Mouse (Mus musculus) lung, adult 18-20 months (tissue): Measurements from ENCODE around the gene Mmp7.
A peak's percentile ranks its signal among the peaks of the same experiment; 100 is the strongest.

ENCODE experiments used
- DNase-seq, 2 experiments: peaks; one replicate each; pipeline ENCODE4 v3.0.0; 2022; ENCODE audit warnings: mixed read lengths in 2 of 2

Gene Mmp7

DNA sequence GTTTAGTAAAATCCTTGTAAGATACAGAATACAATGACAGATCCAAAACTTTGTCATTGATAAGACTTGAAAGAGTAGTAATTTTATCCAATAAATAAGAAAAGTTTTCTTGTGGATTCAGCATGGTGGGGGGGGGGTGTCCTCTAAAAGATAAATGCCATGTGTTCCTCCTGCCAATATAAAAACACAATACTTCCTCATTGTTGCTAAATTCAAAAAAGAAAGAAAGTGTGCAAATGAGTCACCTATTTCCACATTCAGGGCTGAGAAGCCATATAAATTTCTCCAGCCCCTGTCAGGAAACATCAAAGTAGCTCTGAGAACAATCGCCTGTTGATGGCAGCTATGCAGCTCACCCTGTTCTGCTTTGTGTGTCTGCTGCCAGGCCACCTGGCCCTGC is at the start of gene Mmp7:
TSS of gene Mmp7 (plus strand) at position 301 of the 400 bp plus-strand sequence.
- DNase-seq: no peak

DNA sequence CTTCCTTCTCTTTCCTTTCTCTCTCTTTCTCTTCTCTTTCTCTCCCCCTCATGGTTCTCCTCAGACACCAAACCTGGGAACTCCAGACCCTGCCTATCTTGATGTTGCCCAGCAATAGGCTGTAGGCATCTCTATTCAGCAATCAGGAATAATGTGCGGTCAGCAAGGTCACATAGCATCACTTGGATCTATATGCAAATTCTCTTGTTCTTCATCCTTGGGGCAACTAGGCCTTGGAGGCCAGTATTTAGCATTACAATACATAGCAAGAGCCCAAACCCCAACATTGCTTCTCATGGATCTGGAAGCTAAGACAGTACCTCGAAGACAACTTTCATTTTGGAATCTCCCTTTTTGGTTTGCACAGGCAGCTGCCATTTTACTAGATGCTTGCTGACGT is 44.0 kb upstream of the Mmp7 start:
- no peak for DNase-seq

DNA sequence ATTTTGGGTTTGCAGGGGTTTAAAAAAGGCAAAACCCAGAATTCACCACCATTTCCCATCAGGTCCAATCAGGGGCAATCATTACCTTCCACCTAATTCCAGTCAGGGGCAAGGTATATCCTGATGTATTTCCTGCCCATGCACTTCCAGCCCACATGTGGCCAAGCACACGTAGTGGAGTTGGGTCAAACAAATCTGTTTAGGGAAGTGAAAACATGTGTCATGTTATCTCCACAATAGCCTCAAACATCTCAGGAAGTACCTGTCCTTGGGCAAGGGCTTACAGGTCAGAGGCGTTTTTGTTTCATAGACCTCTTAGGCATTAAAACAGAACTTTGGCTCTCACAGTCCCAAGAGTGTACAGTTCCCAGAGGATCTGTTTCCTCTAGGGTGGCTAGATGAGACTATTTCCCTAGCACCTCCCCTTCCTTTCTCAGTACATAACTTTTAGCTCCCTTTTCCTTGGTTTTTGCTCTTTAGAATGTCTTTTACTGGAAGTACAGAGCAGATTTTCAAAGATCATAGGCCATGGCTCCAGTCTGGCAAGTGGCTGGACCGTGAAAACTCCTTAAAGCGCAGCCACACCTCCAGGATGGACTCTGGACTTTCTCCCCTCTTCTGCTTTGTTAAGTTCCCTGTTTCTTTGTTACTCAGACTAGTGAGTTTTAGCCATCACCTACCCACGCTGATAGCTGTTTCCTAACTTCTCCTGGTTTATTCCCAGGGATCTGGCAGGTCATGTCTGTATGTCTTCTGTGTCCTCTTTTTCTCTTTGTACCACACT is 41.3 kb upstream of the Mmp7 start:
- no peak for DNase-seq

DNA sequence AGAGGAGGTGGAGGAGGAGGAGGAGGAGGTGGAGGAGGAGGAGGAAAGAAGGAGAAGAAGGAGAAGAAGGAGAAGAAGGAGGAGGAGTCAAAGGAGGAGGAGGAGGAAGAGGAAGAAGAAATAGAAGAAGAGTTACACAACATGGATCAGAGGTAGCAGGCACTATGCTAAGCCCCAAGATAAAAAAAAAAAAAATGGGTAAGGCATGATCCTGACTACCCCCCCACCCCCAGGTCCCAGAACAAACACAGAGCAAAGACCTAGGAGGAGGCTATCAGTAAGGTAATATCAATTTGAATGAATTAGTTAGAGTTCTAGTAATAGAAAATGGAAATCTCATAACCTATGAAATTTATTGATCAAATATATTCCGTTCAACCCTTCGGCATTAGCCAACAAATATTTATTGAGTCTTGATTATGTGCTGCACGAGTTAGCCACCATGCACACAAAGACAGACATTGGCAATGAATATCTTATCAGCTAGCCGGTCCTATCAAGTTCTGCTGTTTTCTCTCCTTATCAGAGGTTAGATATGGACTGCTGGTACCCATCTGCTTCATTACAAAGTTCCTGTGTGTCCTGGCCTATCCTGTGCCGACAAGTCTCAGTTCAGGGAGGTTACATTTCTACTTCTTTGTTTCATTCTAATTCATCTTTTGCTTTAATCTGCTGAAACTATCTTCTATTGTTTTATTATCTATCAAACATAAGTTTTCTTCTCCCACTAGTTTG is 39.4 kb upstream of the Mmp7 start:
- no peak for DNase-seq

DNA sequence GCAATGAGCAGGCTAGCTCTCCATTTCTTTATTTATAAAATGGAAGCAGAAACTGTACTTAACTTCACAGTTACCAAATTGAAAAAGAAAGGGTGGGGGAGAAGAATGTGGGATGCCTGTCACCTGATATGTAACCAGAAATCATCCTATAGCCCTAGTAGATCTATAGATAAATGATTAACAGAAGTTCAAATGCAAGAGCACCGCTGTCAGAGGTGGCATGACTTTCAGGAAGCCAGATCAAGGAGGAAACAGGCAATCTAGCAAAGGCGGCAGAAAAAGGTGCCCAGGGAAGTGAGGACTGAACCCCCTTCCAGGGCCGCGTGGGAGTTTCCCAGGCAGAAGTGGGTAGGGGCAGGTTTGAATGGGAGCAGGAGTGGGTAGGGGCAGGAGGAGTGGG is 33.9 kb upstream of the Mmp7 start:
- no peak for DNase-seq

DNA sequence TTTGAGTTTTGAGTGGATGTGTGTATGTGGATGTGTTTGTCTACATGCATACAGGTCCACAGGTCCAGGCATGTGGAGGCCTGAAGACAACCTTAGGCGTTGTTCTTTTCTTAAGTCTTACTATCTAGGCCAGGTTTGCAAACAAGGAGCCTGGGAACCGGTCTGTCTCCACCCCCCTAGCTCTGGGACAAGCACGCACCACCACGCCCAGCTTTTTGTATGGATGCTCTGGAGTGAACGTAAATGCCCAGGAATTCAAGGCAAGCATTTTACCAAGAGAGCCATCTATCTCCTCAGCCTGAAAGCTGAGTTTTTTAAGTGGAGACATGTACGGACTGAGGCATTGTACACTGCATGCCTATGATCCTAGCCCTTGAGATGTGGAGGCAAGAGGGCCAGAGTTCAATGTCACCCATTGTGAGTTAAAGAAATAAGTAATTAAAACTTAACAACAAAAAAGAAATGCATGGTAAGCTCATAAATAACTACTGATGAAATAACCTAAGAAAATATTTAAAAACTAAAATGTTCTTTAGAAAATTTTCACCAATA is 32.3 kb upstream of the Mmp7 start:
- no peak for DNase-seq

DNA sequence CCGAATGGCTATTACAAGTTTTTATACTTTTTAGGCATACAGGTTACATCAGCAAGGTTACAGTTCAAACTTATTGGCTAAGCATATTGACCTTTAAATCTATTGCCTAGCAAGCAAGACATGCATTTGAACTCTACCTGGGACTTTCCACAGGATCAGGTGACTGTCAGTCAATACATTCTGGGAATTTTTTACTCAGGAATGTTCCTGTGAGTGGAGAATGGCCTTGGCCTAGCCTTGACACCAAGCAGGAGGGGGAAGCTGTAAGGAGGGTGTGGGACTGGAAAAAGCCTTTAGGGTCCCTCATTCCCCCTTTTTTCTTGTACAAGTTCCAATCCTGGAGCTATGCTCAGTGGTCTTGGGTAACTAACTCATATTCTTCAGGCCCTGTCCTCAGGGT is 30.5 kb upstream of the Mmp7 start:
- DNase-seq: no peak

DNA sequence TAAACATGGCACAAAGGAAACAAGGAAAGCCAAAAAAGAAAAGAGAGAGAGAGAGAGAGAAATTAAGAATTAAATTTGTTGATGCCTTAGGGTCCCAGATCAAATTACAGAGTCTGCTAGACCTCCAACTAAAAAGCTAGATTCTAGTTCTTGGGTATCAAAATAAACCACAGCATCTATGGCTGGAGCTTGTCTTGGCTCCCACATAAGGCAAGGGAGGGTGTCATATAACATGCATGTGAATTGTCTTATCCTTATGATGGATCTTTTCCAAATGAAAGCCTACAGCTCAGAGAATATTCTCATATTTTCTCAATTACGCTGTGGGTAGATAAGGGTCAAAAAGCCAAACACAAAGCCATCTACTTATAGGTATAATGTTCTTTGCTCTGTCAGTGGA is 22.2 kb upstream of the Mmp7 start:
- DNase-seq: no peak

DNA sequence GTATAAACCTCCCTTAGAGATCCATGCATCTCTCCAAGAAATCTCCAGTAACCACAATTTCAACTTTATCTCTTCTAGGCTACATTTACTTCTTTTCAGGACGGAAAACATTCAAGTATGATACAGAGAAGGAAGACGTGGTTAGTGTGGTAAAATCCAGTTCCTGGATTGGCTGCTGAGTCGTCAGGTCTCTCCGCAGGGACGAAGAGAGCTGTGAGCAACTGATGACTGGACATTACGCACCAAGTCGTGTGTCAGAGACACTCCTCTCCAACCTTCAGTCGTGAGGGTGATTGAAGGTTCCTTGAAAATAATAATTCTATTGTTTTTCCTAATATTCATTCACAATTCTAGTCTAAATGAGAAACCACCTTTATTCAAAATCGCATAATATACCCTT is 18.9 kb upstream of the Mmp7 start:
- DNase-seq: no peak

DNA sequence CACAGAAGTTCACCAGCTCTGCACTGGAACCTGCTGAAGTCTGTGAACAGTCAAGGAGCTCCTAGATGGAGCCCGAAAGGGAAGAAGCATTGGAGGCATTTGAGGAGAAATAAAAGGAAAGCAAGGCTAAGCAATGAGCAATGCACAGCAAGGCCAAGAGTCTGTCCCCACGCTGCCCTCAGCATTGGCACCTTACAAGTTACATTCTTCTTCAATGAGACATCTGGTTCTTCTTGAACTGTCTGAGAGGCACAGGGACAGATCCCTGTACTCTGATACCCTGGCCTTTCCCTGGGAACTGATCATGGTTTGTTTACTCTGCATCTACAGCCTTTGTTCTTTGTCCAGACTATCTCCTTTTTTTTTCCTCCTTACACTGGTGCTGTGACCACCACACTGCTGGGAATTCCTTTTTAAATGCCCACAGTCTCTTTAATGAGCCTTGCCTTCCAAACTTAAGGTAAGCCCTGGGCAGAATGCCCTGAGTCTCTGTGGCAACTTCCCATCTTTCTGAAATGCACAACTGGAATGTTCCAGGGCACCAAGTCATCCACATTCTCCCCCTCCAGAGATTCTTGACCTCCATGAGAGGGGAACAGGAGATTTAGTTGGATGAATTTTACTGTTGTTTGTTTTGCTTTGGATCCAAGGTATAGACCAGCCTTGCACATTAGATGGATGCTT is 13.6 kb upstream of the Mmp7 start:
- no peak for DNase-seq

DNA sequence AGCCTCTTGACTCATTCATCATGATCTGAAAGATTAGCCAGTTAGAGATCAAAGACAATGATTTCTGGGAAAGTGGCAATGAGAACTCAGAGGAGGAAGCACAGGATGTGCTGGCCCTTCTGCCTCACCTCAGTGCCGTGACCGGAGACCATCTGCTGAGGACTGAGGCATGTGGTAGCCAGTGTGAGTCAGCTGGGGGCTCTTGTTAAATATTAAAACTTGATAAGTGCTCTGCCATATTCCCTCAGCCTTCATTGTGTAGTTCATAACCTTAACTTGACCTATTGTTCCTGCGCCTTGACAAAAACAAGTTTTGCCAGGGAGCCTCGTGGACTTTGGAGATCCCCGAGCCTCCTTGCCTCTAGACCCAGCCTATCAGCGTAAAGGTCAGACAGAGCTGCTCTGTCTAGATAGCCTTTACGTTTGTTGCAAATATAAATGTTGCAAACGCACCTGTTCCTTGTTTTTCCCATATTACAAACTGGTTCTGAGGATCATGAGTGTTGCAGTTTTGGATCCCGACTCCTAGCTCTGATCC is 9.7 kb upstream of the Mmp7 start:
- no peak for DNase-seq

DNA sequence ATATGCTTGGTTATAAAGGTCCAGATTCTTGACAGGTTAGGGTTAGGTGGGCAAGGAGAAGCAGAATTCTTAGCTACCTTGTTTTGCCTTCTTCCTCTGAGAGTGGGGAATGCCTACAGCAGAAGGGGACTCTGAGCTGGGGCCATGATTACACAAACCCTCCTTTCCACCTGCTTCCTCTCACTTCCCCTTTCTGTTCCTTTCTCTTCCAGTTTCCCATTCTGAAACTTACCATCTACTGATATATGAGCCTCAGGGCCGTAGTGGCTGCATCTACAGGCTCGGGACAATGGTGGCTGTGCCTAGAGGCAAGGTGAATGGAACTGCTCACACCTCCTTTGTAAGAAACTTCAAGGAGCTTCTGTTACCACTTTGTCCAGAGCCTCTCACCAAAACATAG is 5.9 kb upstream of the Mmp7 start:
- no peak for DNase-seq

DNA sequence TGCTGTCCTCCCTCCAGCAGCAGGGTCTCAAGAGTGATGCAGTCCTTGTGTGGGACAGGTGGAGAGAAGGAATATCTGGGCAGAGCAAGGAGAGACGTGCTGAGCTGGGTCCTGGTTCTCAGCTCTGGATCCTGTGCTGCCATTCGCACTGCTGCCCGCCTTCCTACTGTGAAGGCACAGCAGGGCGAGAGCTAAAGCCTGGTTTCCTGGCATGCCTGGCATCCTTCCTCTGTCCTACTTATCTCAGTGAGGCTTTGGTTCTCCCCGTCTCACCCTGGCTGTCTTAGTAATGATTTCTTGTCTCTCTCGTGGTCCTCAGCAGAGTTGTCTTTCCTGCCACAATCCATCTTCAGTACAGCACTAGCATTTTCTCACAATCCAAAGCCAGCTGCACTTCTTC is 2.1 kb upstream of the Mmp7 start:
- no peak for DNase-seq

DNA sequence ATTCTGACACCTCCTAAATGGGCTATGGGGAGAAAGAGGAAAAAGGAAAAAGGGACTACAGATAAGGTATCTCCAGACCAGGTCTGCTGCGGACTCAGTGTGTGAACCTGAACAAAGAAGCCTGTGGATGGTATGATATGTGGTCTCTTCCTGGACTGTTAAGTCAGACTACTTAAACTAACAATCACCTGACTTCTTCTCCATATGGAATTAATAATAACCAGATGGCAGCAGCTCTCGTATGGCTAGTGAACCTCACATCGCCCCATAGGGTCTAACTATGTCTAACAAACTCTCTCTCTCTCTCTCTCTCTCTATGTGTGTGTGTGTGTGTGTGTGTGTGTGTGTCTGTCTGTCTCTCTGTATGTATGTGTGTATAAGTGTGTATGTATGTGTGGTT is 2.1 kb downstream of the Mmp7 start:
- no peak for DNase-seq

DNA sequence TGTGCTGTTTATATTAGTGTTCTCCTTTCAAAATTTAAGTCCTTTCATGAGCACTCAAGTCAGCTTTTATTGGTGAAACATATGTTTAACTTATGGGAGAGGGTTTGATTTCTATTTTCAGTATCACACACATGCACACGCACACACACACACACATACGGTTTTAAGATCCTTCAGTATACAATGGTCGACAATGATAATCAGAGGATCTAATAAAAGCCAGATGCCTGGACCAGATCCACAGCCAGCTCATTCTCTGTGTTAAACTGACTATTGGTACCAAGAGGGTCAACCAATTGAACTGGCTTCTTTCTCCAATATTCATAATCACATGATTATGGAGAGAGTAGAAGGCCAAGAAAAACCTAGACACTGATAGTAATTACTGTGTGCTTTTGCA is 3.8 kb downstream of the Mmp7 start:
- no peak for DNase-seq

DNA sequence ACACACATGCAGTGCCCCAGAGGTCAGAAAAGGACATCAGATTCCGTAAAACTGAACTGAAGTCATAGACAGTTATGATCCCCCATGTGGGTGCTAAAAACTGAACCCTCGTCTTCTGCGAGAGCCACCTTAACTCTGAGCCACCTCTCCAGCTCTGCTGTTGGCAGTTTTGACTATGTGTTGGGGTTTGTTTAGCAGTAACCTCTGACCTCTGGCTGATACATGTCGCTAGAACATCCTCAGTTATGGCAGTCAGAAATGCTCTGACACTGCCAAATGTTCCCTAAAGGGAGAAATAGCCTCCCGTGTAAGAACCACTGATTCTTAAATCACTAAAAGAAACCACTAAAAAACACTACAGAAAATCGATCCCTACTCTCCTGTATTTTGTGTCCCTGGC is 16.8 kb downstream of the Mmp7 start:
- no peak for DNase-seq

DNA sequence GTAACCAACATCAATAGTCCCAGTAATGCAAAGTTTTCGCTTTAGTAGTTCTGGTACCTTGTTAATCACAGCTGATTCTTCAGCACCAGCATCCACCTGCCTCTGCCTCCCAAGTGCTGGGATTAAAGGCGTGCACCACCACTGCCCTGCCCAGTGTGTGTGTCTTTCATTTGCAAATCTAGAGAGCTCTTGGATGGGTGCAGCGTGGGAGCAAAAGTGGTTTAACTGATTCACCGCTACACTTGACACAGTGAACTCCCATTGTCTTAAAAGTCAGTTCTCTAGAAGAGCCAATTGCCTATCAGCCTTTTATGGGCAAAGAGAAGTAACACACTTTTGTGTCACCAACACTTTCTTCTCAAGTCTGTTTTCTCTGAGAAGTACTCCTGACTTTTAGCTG is 19.3 kb downstream of the Mmp7 start:
- no peak for DNase-seq

DNA sequence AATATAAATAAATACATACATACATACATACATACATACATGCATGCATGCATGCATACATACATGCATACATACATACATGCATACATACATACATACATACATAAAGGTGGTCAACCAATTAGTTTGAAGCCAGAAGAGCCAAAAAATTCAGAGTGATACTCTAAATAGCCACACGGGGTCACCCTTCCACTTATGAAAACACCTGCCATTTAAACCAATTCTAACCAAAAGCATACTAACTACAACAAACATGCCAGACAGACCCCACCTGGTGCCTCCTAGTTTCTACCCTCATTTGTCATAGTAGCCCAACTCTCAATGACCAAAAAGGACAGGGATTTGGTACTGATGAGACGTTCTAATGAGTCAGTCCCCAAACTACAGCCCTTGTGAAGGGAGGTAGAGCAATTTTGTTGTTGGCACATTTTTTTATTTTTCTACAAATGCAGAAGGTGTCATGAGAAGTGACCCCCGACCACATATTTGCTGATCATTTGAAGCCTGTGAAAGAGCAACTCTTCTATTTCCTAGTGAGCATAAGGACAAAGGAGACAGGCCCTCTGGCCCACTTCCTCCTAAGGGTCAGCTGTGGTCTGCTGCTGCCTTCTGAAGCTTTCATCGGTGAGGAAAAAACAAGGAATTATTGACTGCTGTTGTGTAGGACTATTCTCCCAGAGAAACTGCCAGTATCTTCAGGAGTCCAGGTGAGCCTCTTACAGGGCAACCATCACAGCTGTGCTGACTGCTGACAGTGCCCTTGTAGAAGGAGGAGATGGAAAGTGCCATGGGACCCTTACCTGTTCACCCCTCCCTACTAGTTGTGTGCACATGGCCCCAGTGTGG is 22.4 kb downstream of the Mmp7 start:
- peak; percentile 6 to 18 for DNase-seq

DNA sequence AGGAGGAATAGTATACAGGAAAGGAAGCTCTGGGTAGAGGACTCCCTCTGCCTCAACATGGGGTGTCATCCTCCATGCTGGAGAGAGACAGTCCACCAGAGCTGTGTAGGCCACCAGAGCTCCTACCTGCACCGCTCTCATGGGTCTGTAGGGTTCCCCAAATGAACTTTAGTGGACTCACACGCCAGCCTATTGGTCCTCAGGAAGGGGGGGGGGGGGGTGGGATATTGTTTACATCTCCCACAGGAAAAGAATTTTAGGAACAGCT is 23.0 kb downstream of the Mmp7 start:
- no peak for DNase-seq

DNA sequence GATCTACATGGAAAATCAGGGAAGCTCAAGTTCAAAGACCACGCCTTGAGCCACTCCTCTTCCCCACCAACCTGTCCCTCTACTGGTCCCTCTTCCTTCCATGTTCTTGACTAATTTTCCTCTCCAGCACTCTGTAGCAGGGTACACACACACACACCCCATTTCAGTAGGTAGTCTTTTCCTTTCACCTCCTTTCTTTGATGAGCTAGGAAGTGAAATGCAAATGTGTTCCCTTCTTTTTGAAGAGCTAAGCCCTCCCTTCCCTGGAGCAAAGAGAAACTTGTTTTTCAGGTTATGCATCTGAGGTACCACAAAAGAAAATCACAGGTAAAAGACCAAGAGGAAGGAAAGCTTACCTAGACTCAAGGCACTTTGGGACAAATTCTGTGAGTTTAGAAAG is 29.7 kb downstream of the Mmp7 start:
- peak in 1 of 2 experiments; percentile 7 for DNase-seq

DNA sequence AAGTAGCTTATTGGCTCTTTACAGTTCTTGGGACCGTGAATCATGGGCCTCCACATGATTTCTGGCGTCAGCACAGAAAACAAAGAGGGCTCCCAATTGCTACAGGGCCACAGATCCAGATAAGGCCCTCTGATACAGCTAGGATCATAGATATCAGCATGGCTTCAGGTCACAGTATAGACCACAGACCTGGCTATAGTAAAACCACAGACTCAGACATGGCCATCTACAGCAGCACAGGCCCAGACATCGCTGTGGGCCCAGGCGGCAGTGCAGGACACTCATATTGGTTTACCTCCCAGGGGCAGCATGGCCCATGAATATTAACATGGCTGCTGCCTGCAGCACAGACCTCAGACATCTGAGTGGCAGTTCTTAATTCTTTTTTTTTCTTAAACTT is 37.1 kb downstream of the Mmp7 start:
- DNase-seq: no peak

DNA sequence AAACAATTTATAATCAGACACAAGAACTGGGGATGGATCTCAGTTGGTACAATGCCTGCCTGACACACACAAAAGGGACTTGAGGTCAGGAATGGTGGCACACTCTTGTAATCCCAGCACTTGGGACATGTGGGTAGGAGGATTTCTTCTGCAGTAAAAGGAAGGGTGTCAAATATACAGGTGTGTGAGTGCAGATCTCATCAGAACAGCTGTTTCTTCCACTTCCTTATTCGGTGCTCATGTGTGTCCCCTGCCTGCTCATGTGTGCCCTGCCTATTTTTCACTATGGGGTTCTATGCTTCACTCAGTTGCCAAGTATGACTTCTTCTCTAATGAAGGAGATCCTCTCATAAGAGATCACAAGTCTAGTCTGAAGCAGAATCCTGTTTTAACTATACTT is 50.8 kb downstream of the Mmp7 start:
- DNase-seq: no peak

DNA sequence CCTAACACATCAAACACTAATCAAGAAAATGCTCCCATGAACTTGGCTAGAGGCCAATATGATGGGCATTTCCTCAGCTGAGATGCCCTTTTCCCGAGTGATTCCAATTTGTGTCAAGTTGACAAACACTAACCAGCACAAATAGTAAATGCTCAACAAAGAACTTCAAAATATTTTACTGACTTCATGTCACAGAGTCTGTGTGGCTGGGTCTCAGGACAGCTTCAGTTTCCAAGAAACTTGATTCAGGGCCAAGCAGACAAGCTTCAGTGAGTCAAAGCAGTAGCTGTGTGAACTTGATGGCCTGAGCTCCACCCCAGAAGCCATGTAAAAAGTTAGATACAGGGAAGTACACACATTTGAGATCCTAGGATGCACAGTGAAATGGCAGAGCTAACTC is 52.3 kb downstream of the Mmp7 start:
- DNase-seq: no peak
